Mouse (Mus musculus): ENCODE data around the gene Arhgef10l. TPM values are rescaled to one million over a fixed set of nuclear protein-coding genes. Genes with fewer than 3 reads are reported as not detected.

Arhgef10l gene
- polyA plus RNA-seq, 1 experiment from 2014 or later, result 17.1 TPM

DNA sequence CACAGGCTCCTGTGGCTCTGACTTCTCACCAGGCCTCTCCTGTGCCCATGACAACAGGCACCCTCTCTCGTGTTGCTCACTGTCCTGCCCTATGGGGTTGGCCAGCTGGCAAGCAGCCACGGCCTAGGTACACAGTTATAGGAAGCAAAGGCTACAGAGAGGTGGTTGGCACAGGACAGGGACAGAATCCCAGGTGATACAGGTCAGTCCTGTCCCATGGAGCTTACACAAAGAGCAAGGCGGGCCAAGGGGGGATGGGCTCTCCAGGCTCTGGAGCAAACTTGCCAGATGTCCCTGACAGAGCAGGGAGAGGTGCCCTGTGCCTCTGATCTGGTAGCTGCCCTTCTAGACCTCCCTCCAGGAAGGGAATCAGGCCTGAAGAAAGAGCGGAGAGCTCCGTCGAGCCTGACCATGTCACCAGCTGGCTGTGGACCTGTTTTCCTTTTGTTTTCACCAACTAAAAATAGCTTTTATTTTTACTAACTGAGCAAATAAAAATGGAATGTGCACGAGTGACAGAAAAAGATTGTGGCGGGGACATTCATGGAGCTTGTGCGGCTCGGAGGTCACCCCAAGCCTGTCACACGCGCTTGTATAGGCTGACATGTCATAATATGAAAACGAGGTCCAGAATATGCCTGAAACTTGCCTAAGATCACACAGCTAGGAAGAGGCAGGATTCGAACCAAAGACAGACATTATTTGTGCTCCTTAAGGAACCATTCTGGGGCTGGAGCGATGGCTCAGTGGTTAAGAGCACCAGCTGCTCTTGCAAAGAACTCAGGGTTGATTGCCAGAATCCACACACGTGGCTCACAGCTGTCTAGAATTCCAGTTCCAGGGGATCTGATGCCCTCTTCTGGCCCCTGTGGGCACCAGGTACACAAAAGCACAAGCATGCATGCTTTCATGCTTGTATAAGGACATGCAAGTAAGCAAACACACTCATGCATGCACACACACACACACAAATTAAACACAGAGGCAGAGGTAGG lies 48.1 kb downstream of the Arhgef10l start:
- no peaks in the 10 kb centered on the region for H3K9me3 ChIP-seq (replicated peaks)
- DNase-seq (ENCODE audit: low spot score), result peak; percentile 62
- peaks cover 27% of the 10 kb centered on the region for H3K4me1 ChIP-seq
- no peak overlapping the region for H3K4me3 ChIP-seq
- H3K27ac ChIP-seq, result peak overlapping the region; percentile 76
- peaks cover 41% of the 10 kb centered on the region for H3K36me3 ChIP-seq
- WGBS, result 71% methylated on average over 16 of the region's 16 CpGs
- H3K27me3 ChIP-seq (ENCODE audit: low read depth, poor library complexity, severe bottlenecking), result no peaks in the 10 kb centered on the region

DNA sequence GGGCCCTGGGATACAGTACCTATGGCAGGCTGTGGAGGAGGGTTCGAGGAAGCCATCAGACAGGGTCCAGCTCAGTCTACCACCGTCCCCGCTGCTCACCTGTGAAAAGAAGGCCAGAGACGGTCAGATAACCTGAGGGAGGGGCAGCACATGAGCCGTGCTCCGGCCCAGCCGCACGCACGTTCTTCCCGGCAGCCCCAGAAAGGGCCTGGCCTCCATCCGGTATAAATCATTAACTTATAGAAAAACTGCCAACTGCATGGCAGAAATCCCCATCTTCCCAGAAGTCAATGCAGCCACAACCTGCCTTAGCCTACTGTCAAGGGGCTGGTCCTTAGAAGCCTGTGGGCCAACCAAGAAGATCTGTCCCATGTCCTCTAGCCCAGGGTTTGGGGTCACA lies 48.9 kb downstream of the Arhgef10l start:
- Histone ChIP-seq H3K27ac (peak overlapping the region; percentile 76), H3K36me3 (peaks cover 44% of the 10 kb centered on the region), H3K4me1 (peaks cover 32% of the 10 kb centered on the region), H3K4me3 (no peak overlapping the region), H3K9me3 (replicated peaks) (no peaks in the 10 kb centered on the region), H3K27me3 (ENCODE audit: low read depth, poor library complexity, severe bottlenecking) (no peaks in the 10 kb centered on the region)
- DNase-seq (ENCODE audit: low spot score), result no peak
- WGBS, result 90% methylated on average over 11 of the region's 11 CpGs

DNA sequence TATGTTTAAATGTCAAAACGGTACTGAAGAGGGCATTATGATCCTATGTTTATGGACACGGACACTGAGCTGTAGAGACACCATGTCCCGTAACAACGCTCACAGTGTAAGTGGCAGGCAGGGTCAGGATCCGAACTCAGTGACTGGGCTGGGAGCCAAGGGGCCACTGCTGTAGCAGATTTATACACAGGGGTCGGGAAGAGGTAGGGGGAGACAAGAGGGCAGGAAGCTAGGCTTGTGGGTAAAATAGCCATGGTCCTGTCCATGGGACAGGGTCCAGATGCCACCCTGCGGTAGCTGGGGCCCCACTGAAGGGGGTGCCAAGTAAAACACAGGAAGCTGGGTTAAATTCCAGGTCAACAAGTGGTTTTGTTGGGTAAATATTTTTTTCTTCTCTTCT lies 49.6 kb downstream of the Arhgef10l start:
- H3K4me1 ChIP-seq, result peaks cover 39% of the 10 kb centered on the region
- no peak for DNase-seq (ENCODE audit: low spot score)
- peaks cover 44% of the 10 kb centered on the region for H3K36me3 ChIP-seq
- no peak overlapping the region for H3K27ac ChIP-seq
- no peaks in the 10 kb centered on the region for H3K9me3 ChIP-seq (replicated peaks)
- no peak overlapping the region for H3K4me3 ChIP-seq
- WGBS, result 80% methylated on average over 7 of the region's 7 CpGs
- H3K27me3 ChIP-seq (ENCODE audit: low read depth, poor library complexity, severe bottlenecking), result no peaks in the 10 kb centered on the region

DNA sequence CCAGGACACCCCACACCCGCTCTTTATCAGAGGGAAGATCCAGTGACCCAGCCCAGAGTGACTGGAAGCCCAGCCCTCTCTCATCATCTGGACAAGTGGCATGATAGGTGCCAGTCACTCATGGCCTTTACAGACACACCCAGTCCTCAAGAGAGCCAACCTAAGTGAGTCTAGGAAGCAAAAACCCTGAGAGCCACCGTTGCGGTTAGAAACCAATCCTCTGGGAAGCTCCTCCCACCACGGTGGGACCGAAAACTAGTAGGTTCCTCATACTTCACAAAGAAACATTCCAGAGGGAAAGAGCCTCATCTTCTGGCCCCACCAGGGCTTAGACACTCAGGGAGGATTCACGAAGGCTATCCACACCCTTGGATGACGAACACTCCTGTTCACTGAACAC lies 50.0 kb downstream of the Arhgef10l start:
- peaks cover 43% of the 10 kb centered on the region for H3K4me1 ChIP-seq
- H3K36me3 ChIP-seq, result peaks cover 49% of the 10 kb centered on the region
- H3K27me3 ChIP-seq (ENCODE audit: low read depth, poor library complexity, severe bottlenecking), result no peaks in the 10 kb centered on the region
- WGBS, result 90% methylated on average over 7 of the region's 7 CpGs
- H3K9me3 ChIP-seq (replicated peaks), result no peaks in the 10 kb centered on the region
- DNase-seq (ENCODE audit: low spot score), result no peak
- no peak overlapping the region for H3K27ac ChIP-seq
- no peak overlapping the region for H3K4me3 ChIP-seq

DNA sequence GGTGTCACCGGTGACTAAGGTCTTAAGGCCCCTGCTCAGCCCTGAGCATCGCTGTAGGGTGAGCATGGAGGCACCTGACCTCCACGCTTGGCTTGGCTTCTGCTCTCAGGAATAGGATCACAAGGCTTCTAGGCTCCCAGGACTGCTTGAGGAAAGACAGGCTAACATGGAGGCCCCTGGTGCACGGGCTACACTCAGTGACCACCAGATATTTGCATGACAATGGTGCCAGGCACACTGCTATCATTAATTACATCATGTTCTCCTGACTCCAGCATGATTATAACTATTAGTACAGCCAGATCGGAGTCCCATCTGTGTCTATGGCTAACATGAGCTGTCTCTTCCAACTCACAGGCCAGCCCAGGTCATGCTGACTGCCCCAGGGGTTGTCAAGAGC lies 51.3 kb downstream of the Arhgef10l start:
- no peak overlapping the region for H3K27ac ChIP-seq
- DNase-seq (ENCODE audit: low spot score), result no peak
- peaks cover 56% of the 10 kb centered on the region for H3K36me3 ChIP-seq
- no peaks in the 10 kb centered on the region for H3K27me3 ChIP-seq (ENCODE audit: low read depth, poor library complexity, severe bottlenecking)
- H3K9me3 ChIP-seq (replicated peaks), result no peaks in the 10 kb centered on the region
- H3K4me3 ChIP-seq, result no peak overlapping the region
- WGBS, result 87% methylated on average over 5 of the region's 5 CpGs
- H3K4me1 ChIP-seq, result peaks cover 50% of the 10 kb centered on the region

DNA sequence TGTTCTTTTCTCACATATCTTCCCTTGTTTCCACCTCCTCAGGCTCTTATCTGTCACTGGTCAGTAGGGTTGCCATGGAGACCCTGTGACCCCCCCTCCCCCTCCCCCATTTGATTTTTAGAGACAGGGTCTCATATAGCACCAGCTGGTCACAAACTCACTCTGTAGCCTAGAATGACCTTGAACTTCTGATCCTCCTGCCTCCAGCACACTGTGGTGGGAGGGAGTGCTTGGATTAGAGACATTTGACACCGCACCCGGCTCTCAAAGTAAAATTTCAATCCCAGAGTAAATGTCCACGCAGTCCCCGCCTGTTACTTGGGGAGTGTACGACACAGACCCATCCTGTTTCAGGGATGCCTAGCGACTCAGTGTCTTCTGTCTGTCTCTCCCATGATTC lies 51.7 kb downstream of the Arhgef10l start:
- H3K4me3 ChIP-seq, result no peak overlapping the region
- no peak overlapping the region for H3K27ac ChIP-seq
- no peaks in the 10 kb centered on the region for H3K27me3 ChIP-seq (ENCODE audit: low read depth, poor library complexity, severe bottlenecking)
- H3K36me3 ChIP-seq, result peaks cover 60% of the 10 kb centered on the region
- WGBS, result 87% methylated on average over 6 of the region's 6 CpGs
- H3K9me3 ChIP-seq (replicated peaks), result no peaks in the 10 kb centered on the region
- DNase-seq (ENCODE audit: low spot score), result no peak
- H3K4me1 ChIP-seq, result peaks cover 50% of the 10 kb centered on the region

DNA sequence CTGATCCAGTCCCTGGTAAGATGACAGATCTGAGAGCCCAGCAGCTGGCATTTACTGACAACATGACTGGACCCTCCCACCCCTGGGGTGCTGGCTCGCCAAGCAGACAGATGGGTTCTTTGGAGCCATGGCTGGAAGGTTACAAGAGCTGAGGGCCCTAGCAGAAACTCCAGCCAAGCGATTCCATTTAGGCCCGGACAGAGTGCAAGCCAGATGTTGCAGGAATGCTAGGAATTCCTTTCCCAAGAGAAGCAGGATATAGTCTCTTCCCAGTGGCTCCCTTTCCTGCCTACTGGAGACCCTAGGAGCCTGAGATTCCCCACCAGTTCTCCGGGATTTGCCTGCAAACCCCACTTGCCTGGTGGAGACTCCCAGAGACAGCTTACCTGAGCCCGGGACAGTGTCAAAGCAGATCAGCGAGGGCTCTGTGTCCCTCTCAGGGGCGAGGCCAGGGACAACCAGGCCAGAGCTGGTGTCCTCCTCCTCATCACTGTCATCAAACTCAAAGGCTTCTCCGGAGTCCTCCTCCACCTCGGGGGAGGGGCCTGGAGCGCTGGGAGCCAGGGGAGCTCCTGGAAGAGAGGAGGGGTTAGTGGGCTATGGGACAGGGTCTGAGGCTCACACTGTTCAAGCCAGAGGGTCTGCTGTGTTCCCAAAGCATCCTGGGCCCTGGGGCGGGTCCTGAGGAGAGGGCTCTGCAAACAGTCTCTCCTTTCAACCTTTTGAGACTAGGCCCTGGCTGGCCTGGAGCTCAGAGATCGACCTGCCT lies 54.8 kb downstream of the Arhgef10l start:
- Histone ChIP-seq H3K27ac (peak overlapping the region; percentile 74), H3K4me3 (peak overlapping the region; percentile 2; the same call in 1 of the 2 replicates), H3K9me3 (replicated peaks) (no peaks in the 10 kb centered on the region), H3K4me1 (peaks cover 26% of the 10 kb centered on the region), H3K27me3 (ENCODE audit: low read depth, poor library complexity, severe bottlenecking) (no peaks in the 10 kb centered on the region), H3K36me3 (peaks cover 81% of the 10 kb centered on the region)
- peak; percentile 35 for DNase-seq (ENCODE audit: low spot score)
- 8% methylated on average over 12 of the region's 12 CpGs for WGBS

DNA sequence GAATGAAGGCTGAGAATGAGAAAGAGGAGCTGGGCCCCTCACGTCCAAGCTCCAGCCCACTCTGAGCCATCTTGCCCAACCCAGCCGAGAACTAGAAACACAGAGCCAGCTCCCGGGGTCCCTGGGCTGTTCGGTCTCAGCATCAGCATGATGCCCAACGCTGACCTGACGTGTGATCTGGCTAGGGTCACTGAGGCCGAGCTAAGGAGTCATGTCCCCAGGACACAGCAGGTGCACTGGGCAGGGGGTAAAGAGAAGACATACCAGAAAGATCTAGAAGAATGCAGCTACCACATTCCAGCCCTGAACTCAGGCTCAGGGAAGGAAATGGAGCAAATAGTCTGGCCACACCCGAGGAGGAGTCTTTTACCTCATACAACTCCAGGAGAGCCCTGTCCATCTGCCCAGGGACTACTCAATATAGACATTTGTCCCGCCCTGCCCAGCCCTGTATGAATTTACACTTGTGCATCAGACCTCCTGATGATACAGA lies 57.5 kb downstream of the Arhgef10l start:
- 79% methylated on average over 9 of the region's 9 CpGs for WGBS
- Histone ChIP-seq H3K27ac (no peak overlapping the region), H3K27me3 (ENCODE audit: low read depth, poor library complexity, severe bottlenecking) (no peaks in the 10 kb centered on the region), H3K9me3 (replicated peaks) (no peaks in the 10 kb centered on the region), H3K36me3 (peaks cover 73% of the 10 kb centered on the region), H3K4me1 (peaks cover 26% of the 10 kb centered on the region), H3K4me3 (no peak overlapping the region)
- no peak for DNase-seq (ENCODE audit: low spot score)

DNA sequence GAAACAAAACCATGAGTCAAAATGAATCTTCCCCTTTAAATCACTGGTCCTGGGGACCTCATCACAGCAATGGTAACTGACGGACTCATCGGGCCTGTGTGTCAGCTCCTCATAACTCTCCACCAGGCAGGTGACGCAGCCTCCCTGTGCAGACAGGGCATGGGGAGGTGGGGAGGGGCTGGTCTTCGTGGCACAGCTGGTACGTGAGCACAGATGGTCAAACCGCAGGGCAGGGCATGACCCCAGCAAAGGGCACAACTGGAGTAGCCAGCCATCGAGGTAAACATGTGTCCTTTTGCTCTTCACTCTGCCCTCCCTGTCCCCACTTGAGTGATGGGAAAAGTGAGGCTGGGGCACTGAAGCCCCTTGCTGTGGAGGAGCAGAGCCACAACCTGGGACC lies 59.0 kb downstream of the Arhgef10l start:
- no peak overlapping the region for H3K4me3 ChIP-seq
- no peaks in the 10 kb centered on the region for H3K9me3 ChIP-seq (replicated peaks)
- DNase-seq (ENCODE audit: low spot score), result no peak
- peaks cover 22% of the 10 kb centered on the region for H3K4me1 ChIP-seq
- no peak overlapping the region for H3K27ac ChIP-seq
- H3K36me3 ChIP-seq, result peaks cover 70% of the 10 kb centered on the region
- 67% methylated on average over 7 of the region's 7 CpGs for WGBS
- no peaks in the 10 kb centered on the region for H3K27me3 ChIP-seq (ENCODE audit: low read depth, poor library complexity, severe bottlenecking)

DNA sequence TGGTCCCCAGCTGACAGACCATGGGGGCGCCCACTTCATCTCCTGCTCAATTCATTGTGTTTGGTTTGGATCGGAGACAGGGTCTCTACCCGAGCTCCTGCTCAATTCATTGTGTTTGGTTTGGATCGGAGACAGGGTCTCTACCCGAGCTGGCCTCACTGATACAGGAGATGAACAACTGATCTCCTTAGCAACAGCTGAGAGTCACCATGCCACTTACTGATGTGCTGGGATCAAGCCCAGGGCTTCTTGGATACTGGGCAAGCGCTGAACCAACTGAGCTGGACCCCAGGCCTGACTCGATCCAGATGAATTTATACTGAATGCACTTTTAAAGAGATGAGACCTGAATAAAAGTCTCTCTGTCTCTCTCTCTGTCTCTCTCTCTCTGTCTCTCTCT lies 59.6 kb downstream of the Arhgef10l start:
- WGBS, result 90% methylated on average over 7 of the region's 7 CpGs
- Histone ChIP-seq H3K27ac (no peak overlapping the region), H3K9me3 (replicated peaks) (no peaks in the 10 kb centered on the region), H3K4me3 (no peak overlapping the region), H3K36me3 (peaks cover 69% of the 10 kb centered on the region), H3K27me3 (ENCODE audit: low read depth, poor library complexity, severe bottlenecking) (no peaks in the 10 kb centered on the region), H3K4me1 (peaks cover 21% of the 10 kb centered on the region)
- DNase-seq (ENCODE audit: low spot score), result no peak

DNA sequence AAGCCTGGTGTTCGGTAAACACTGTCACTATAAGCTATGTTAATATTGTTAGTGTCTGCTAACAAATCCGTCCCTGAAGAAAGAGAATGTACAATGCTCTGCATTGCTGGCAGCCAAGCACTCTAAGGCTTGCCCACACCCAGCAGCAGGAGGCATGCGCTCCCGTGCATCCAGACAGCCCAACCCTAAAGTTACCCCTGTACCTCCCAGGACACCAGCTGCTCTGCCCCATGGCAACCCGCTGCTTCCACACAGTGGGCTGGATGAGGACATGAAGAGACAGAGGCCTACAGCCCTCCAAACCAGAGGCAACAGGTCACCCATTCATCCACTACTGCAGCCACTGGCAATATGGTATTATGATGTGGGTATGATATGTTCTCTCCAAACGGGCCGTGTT lies 60.0 kb downstream of the Arhgef10l start:
- H3K4me3 ChIP-seq, result no peak overlapping the region
- no peaks in the 10 kb centered on the region for H3K9me3 ChIP-seq (replicated peaks)
- no peak overlapping the region for H3K27ac ChIP-seq
- WGBS, result 87% methylated on average over 7 of the region's 7 CpGs
- H3K36me3 ChIP-seq, result peaks cover 65% of the 10 kb centered on the region
- H3K4me1 ChIP-seq, result peaks cover 19% of the 10 kb centered on the region
- no peaks in the 10 kb centered on the region for H3K27me3 ChIP-seq (ENCODE audit: low read depth, poor library complexity, severe bottlenecking)
- DNase-seq (ENCODE audit: low spot score), result no peak

DNA sequence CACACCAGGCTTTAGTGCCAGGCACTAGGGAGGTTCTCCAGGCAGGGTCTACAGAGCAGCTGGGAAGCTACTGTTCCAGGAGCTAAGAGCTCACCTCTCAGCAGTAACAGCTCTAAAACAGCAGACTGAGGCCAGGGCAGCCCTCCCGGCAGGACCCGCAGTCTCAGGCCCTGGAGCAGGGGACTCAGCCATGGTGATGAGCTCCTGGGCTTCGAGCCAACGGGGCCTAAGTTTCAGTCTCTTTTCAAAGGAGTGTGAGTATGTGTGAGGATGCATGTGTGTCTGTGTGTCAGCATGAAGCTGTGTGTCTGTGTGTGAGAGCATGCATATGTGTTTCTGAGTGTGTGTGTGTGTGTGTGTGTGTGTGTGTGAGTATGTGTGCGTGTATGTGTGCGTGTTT lies 60.6 kb downstream of the Arhgef10l start:
- Histone ChIP-seq H3K4me1 (peaks cover 14% of the 10 kb centered on the region), H3K27ac (no peak overlapping the region), H3K9me3 (replicated peaks) (no peaks in the 10 kb centered on the region), H3K4me3 (no peak overlapping the region), H3K36me3 (peaks cover 62% of the 10 kb centered on the region), H3K27me3 (ENCODE audit: low read depth, poor library complexity, severe bottlenecking) (no peaks in the 10 kb centered on the region)
- WGBS, result 93% methylated on average over 6 of the region's 6 CpGs
- no peak for DNase-seq (ENCODE audit: low spot score)

DNA sequence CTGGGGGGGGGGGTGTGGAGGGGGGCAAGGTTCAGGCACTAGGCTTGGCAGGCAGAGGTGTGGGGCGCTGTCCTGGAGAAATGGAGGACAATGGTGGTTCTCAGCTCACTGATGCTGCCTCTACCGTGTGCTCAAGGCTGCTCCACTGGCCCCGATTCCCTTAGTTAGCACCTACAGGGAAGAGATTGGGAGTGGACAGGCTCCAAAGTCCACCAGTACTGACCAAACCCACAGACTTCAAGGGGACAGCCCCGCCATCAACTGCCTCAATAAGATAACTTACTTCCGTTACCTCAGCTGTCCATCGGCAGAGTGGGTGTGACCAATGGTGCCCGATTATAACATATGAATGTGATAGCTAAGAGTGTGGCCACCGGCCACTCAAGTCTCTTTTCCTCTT lies 61.3 kb downstream of the Arhgef10l start:
- H3K9me3 ChIP-seq (replicated peaks), result no peaks in the 10 kb centered on the region
- WGBS, result 90% methylated on average over 8 of the region's 8 CpGs
- peaks cover 12% of the 10 kb centered on the region for H3K4me1 ChIP-seq
- DNase-seq (ENCODE audit: low spot score), result no peak
- peaks cover 58% of the 10 kb centered on the region for H3K36me3 ChIP-seq
- H3K27me3 ChIP-seq (ENCODE audit: low read depth, poor library complexity, severe bottlenecking), result no peaks in the 10 kb centered on the region
- H3K4me3 ChIP-seq, result no peak overlapping the region
- H3K27ac ChIP-seq, result no peak overlapping the region
